Mouse (Mus musculus): ENCODE results near the gene Shisa2. TPM values are rescaled to one million over a fixed set of nuclear protein-coding genes. Genes with fewer than 3 reads are reported as not detected.
A peak's percentile ranks its signal among the peaks of the same experiment; 100 is the strongest.
"Not testable (repeated sequence)": the region's sequence is repeated elsewhere in the genome, so short reads cannot be mapped to it uniquely, and the experiment has no call there.

Shisa2 gene
- polyA plus RNA-seq, 1 experiment from 2014 or later: 32.7 TPM

DNA sequence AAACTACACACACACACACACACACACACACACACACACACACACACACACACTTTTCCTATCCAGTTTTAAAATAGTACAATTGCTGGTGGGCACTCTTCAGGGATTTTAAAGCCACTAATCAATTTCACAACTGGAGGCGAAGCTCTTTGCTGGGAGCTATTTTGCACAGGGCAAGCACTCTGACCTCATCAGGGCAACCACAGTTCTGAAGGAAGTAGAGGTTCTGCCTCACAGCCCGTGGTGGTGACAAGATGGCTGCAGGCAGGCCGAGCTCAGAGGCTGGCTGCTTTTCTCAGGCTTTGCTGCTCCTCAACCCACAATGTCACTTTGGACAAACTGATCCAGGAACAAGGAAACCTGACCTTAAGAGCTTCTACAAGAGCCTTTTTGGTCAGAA lies 18.1 kb upstream of the Shisa2 start:
- no peak for ATAC-seq (ENCODE audit: insufficient number of reproducible peaks, low FRiP score)
- H3K36me3 ChIP-seq: no peaks in the 10 kb centered on the region
- no peak overlapping the region for H3K27ac ChIP-seq (ENCODE audit: poor library complexity, severe bottlenecking)
- H3K4me3 ChIP-seq: no peak overlapping the region
- no peaks in the 10 kb centered on the region for H3K9me3 ChIP-seq (replicated peaks)
- H3K4me2 ChIP-seq: no peak overlapping the region
- no peaks in the 10 kb centered on the region; the same call in 1 of the 2 replicates for H3K27me3 ChIP-seq (replicated peaks)
- no peak overlapping the region for H3K9ac ChIP-seq
- WGBS: 46% methylated on average over 3 of the region's 3 CpGs
- H3K4me1 ChIP-seq (replicated peaks): no peaks in the 10 kb centered on the region

DNA sequence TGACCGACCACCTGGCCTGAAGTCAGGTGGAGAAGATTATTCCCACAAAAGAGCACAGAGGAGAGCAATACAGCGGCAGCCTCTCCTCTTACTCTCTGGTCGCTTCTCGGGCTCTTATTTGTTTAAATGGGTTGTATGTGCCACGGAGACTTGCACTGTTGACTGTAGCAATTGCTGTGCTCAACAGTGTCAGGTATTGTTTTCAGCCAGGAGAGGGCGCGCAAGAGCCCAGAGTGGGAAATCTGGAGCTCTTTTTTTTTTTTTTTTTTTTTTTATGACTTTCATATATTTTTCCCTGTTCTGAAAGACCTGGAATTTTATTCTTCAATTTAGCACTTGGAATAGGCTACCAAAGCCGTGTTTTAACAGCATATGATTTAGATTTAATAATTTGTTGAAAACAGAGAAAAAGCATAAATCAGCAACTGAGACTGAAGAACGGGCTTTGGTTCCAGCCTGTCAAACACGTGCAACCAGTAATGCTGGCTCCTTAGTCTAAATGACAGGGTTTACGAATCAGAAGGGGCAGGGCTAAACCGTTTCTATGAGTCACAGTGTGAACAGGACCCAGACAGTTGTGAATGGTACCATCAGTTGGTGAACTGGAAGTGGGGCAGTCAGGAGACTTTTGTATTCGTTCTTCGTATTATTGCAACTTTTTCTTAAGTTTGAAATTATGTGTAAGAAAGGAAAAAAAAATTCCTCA lies 12.0 kb upstream of the Shisa2 start:
- Histone ChIP-seq H3K4me3 (no peak overlapping the region), H3K4me1 (replicated peaks) (no peaks in the 10 kb centered on the region), H3K9ac (no peak overlapping the region), H3K9me3 (replicated peaks) (no peaks in the 10 kb centered on the region), H3K36me3 (no peaks in the 10 kb centered on the region), H3K27ac (ENCODE audit: poor library complexity, severe bottlenecking) (no peak overlapping the region), H3K4me2 (no peak overlapping the region), H3K27me3 (replicated peaks) (no peaks in the 10 kb centered on the region)
- ATAC-seq (ENCODE audit: insufficient number of reproducible peaks, low FRiP score): no peak
- WGBS: 54% methylated on average over 14 of the region's 14 CpGs

GRCm38 (mm10) chr14:59614149-59614548 lies 11.0 kb upstream of the Shisa2 start:
- not testable (repeated sequence) for H3K27ac ChIP-seq (ENCODE audit: poor library complexity, severe bottlenecking); H3K36me3 ChIP-seq; H3K4me1 ChIP-seq (replicated peaks); H3K9ac ChIP-seq; H3K9me3 ChIP-seq (replicated peaks); H3K27me3 ChIP-seq (replicated peaks); ATAC-seq (ENCODE audit: insufficient number of reproducible peaks, low FRiP score); H3K4me3 ChIP-seq; H3K4me2 ChIP-seq
- 66% methylated on average over 3 of the region's 3 CpGs for WGBS

DNA sequence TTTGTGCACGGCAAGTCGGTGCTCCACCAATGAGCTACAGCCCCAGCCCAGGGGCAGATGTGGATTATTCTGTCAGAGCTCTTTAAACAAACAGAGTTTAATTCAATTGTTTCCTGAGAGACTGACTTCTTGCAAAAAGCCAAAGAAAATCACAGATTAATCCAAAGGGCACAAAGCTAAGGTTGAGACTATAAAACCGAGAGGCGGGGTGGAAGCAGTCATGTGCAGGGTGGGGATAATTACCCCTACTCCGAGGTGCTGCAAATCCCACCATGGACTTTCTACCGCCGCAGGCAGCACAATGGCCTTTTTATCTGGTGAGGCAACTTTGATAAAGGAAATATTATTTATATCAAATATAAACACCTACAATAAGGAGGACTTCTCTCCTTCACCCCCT lies 8.3 kb upstream of the Shisa2 start:
- Histone ChIP-seq H3K9me3 (replicated peaks) (no peaks in the 10 kb centered on the region), H3K9ac (no peak overlapping the region), H3K4me3 (no peak overlapping the region), H3K4me2 (no peak overlapping the region), H3K27ac (ENCODE audit: poor library complexity, severe bottlenecking) (no peak overlapping the region), H3K4me1 (replicated peaks) (no peaks in the 10 kb centered on the region), H3K27me3 (replicated peaks) (no peaks in the 10 kb centered on the region), H3K36me3 (no peaks in the 10 kb centered on the region)
- ATAC-seq (ENCODE audit: insufficient number of reproducible peaks, low FRiP score): no peak
- 84% methylated on average over 7 of the region's 7 CpGs for WGBS

DNA sequence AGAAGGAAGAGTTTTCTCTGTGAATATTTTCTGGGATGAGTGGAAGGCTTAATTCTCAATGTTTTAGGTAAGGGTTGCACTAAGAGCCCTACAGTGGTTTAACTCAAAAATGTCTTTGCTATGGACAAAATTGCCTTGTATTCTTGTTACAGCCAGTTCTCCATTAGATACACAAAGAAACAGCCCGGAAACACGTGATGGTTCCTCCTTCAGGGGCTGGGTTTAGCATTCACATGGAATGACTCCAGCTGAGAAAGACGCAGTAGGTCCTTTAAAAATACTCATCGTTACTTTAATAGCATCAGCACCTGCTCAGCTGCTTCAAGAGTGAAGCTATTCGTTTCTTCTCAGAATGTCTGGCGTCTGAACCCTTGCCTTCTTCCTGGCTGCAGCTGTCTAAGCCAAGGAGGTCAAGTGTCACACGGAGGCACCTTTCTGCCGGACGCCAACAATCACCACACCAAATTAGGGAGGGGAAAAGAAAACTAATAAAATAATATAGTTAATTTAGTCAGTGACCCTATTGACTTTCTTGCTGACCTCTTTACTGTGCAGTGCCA lies 702 bp upstream of the Shisa2 start:
- WGBS: 50% methylated on average over 9 of the region's 9 CpGs
- Histone ChIP-seq H3K9me3 (replicated peaks) (no peaks in the 10 kb centered on the region), H3K36me3 (peaks cover 2% of the 10 kb centered on the region; the same call in 1 of the 2 replicates), H3K27ac (ENCODE audit: poor library complexity, severe bottlenecking) (no peak overlapping the region), H3K4me3 (no peak overlapping the region), H3K27me3 (replicated peaks) (peaks cover 6% of the 10 kb centered on the region; the same call in 1 of the 2 replicates), H3K9ac (no peak overlapping the region), H3K4me2 (peak overlapping the region; percentile 86), H3K4me1 (replicated peaks) (peaks cover 12% of the 10 kb centered on the region)
- ATAC-seq (ENCODE audit: insufficient number of reproducible peaks, low FRiP score): no peak

DNA sequence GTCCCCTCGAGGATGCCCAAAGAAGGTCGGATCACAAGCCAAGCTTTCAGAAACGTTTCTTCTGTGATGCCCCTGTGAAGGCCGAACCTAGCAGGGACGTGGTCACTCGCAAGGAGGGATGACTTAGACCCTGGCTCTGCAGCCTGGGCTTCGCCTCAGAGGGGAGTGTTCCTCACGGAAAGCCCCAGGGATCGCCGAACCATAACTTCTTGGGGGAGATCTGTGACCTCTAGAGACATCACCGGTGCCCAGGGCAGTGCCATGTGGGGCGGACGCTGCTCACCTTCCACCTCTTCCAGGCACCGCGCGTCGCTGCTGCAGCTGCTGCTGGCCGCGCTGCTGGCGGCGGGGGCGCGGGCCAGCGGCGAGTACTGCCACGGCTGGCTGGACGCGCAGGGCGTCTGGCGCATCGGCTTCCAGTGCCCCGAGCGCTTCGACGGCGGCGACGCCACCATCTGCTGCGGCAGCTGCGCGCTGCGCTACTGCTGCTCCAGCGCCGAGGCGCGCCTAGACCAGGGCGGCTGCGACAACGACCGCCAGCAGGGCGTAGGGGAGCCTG lies 777 bp downstream of the Shisa2 start:
- Histone ChIP-seq H3K9me3 (replicated peaks) (no peaks in the 10 kb centered on the region), H3K27me3 (replicated peaks) (peaks cover 6% of the 10 kb centered on the region; the same call in 1 of the 2 replicates), H3K27ac (ENCODE audit: poor library complexity, severe bottlenecking) (peak overlapping the region; percentile 77), H3K36me3 (peaks cover 13% of the 10 kb centered on the region), H3K4me3 (peak overlapping the region; percentile 59), H3K4me1 (replicated peaks) (peaks cover 12% of the 10 kb centered on the region), H3K9ac (peak overlapping the region; percentile 83), H3K4me2 (peak overlapping the region; percentile 86)
- WGBS: under 1% methylated on average over 51 of the region's 51 CpGs
- ATAC-seq (ENCODE audit: insufficient number of reproducible peaks, low FRiP score): peak; percentile 20; the same call in 1 of the 2 replicates

DNA sequence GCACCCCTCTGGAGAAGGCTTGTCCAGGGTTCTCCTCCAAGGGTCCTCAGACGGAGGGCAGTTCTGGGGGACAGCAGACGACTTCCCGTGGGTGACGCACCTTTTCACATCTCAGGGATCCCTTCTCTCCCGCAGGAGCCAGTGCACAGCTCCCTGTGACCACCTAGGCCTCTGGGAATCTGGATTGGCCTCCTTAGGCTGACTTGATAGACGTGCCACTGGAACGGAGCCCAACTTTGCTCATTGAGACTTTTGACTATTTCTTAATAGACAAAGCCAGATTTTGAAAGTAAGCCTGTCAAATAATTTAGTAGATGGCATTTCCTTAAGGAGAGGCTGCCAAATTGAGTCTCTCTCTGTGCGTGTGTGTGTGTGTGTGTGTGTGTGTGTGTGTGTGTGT lies 1.6 kb downstream of the Shisa2 start:
- peaks cover 12% of the 10 kb centered on the region for H3K4me1 ChIP-seq (replicated peaks)
- ATAC-seq (ENCODE audit: insufficient number of reproducible peaks, low FRiP score): no peak
- H3K9me3 ChIP-seq (replicated peaks): no peaks in the 10 kb centered on the region
- peaks cover 17% of the 10 kb centered on the region for H3K36me3 ChIP-seq
- peak overlapping the region; percentile 86 for H3K4me2 ChIP-seq
- H3K4me3 ChIP-seq: peak overlapping the region; percentile 59
- peak overlapping the region; percentile 53 for H3K27ac ChIP-seq (ENCODE audit: poor library complexity, severe bottlenecking)
- H3K27me3 ChIP-seq (replicated peaks): peaks cover 6% of the 10 kb centered on the region; the same call in 1 of the 2 replicates
- peak overlapping the region; percentile 83 for H3K9ac ChIP-seq
- 30% methylated on average over 8 of the region's 8 CpGs for WGBS

GRCm38 (mm10) chr14:59627142-59627680 lies 2.1 kb downstream of the Shisa2 start:
- Histone ChIP-seq H3K27me3 (replicated peaks) (peaks cover 6% of the 10 kb centered on the region; the same call in 1 of the 2 replicates), H3K4me1 (replicated peaks) (peaks cover 12% of the 10 kb centered on the region), H3K27ac (ENCODE audit: poor library complexity, severe bottlenecking) (peak overlapping the region; percentile 53; the same call in 1 of the 2 replicates), H3K4me2 (peak overlapping the region; percentile 86), H3K4me3 (peak overlapping the region; percentile 59), H3K36me3 (peaks cover 18% of the 10 kb centered on the region), H3K9ac (peak overlapping the region; percentile 83; the same call in 1 of the 2 replicates), H3K9me3 (replicated peaks) (no peaks in the 10 kb centered on the region)
- ATAC-seq (ENCODE audit: insufficient number of reproducible peaks, low FRiP score): no peak
- WGBS: 37% methylated on average over 9 of the region's 9 CpGs

- WGBS: 41% methylated on average over 7 of the region's 7 CpGs
- ATAC-seq (ENCODE audit: insufficient number of reproducible peaks, low FRiP score): no peak
- 0 out of 2 replicates have a peak overlapping the region, but pooled peaks have one; percentile 9 for H3K9ac ChIP-seq
Observed at GRCm38 (mm10) chr14:59627823-59628222, 2.7 kb downstream of the Shisa2 start.

GRCm38 (mm10) chr14:59629308-59629707 lies 4.2 kb downstream of the Shisa2 start:
- Histone ChIP-seq H3K9me3 (replicated peaks) (no peaks in the 10 kb centered on the region), H3K4me1 (replicated peaks) (peaks cover 12% of the 10 kb centered on the region), H3K27ac (ENCODE audit: poor library complexity, severe bottlenecking) (no peak overlapping the region), H3K27me3 (replicated peaks) (no peaks in the 10 kb centered on the region), H3K4me3 (no peak overlapping the region), H3K36me3 (peaks cover 18% of the 10 kb centered on the region), H3K9ac (no peak overlapping the region; the same call in 1 of the 2 replicates), H3K4me2 (peak overlapping the region; percentile 34)
- 85% methylated on average over 15 of the region's 15 CpGs for whole genome bisulfite sequencing
- ATAC-seq (ENCODE audit: insufficient number of reproducible peaks, low FRiP score): no peak

More at GRCm38 (mm10) chr14:59627823-59628222, 2.7 kb downstream of the Shisa2 start:
- Histone ChIP-seq H3K27me3 (replicated peaks) (peaks cover 6% of the 10 kb centered on the region; the same call in 1 of the 2 replicates), H3K36me3 (peaks cover 18% of the 10 kb centered on the region), H3K4me3 (peak overlapping the region; percentile 59), H3K27ac (ENCODE audit: poor library complexity, severe bottlenecking) (no peak overlapping the region), H3K4me2 (peak overlapping the region; percentile 86), H3K9me3 (replicated peaks) (no peaks in the 10 kb centered on the region), H3K4me1 (replicated peaks) (peaks cover 12% of the 10 kb centered on the region)

DNA sequence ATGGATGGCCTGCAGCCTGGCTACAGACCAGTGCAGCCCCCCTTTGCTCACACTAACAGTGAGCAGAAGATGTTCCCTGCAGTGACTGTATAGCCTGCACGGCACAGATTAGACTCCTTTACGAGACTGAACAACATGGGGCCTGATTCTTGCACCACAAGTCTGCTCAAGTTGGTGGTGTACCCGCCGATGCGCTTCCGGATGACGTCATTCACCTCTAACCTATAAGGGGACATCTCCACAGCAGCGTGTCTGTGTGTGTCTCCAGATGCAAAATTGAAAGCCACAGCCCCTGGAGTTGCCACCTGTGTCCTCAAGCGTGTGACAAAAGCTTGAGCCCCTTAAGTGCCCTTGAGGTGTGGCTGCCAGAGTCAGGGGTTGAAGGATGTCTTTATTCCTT lies 5.0 kb downstream of the Shisa2 start:
- whole genome bisulfite sequencing: 86% methylated on average over 9 of the region's 9 CpGs
- H3K27me3 ChIP-seq (replicated peaks): no peaks in the 10 kb centered on the region
- H3K9ac ChIP-seq: no peak overlapping the region
- H3K4me3 ChIP-seq: no peak overlapping the region
- no peaks in the 10 kb centered on the region for H3K9me3 ChIP-seq (replicated peaks)
- H3K27ac ChIP-seq (ENCODE audit: poor library complexity, severe bottlenecking): no peak overlapping the region
- peak overlapping the region; percentile 34; the same call in 1 of the 2 replicates for H3K4me2 ChIP-seq
- ATAC-seq (ENCODE audit: insufficient number of reproducible peaks, low FRiP score): no peak
- H3K36me3 ChIP-seq: peaks cover 18% of the 10 kb centered on the region
- H3K4me1 ChIP-seq (replicated peaks): peaks cover 10% of the 10 kb centered on the region

Measured in heart, embryonic 12.5 days (tissue).